Mouse (Mus musculus) liver, embryonic 15.5 days (tissue): ENCODE data around the gene Adgrl3. TPM values are rescaled to one million over a fixed set of nuclear protein-coding genes. Genes with fewer than 3 reads are reported as not detected.

Experiments used
- ATAC-seq: fragments of 200-750 bp; cut with Nextera tagmentation; 2 replicates; pipeline ENCODE4 v1.8.0; 2017; ENCODE audit warnings: moderate number of reproducible peaks, mild to moderate bottlenecking, moderate library complexity; ENCODE audit not compliant: insufficient read depth
- H3K27ac ChIP-seq: fragments of 300-500 bp; sonication (generic); replicated peaks from 2 replicates; pipeline ENCODE4 v1.5.1; 2015; ENCODE audit warnings: mild to moderate bottlenecking, inconsistent platforms
- H3K27me3 ChIP-seq: fragments of 300-500 bp; sonication (generic); 2 replicates; pipeline ENCODE4 v1.6.1; 2015; ENCODE audit warnings: mild to moderate bottlenecking, inconsistent platforms
- H3K36me3 ChIP-seq: fragments of 300-500 bp; sonication (generic); replicated peaks from 2 replicates; pipeline ENCODE4 v1.6.1; 2015; ENCODE audit warnings: moderate library complexity, mild to moderate bottlenecking, inconsistent platforms
- H3K4me1 ChIP-seq: fragments of 300-500 bp; sonication (generic); replicated peaks from 2 replicates; pipeline ENCODE4 v1.6.1; 2015; ENCODE audit warnings: inconsistent platforms
- H3K4me2 ChIP-seq: fragments of 300-500 bp; sonication (generic); 2 replicates; pipeline ENCODE4 v1.6.1; 2015; ENCODE audit warnings: moderate library complexity, mild to moderate bottlenecking, inconsistent platforms
- H3K4me3 ChIP-seq: fragments of 300-500 bp; sonication (generic); replicated peaks from 2 replicates; pipeline ENCODE4 v1.5.1; 2015; ENCODE audit warnings: mild to moderate bottlenecking, inconsistent platforms
- H3K9ac ChIP-seq: fragments of 300-500 bp; sonication (generic); 2 replicates; pipeline ENCODE4 v1.6.1; 2015; ENCODE audit warnings: moderate library complexity, mild to moderate bottlenecking, inconsistent platforms
- H3K9me3 ChIP-seq: fragments of 300-500 bp; sonication (generic); replicated peaks from 2 replicates; pipeline ENCODE4 v1.6.1; 2016; ENCODE audit warnings: inconsistent platforms
- WGBS: fragments of 180-500 bp; shearing (Covaris S2); methylation state at CpG from one replicate; pipeline ENCODE4 v1.1.7; 2015; ENCODE audit warnings: mixed read lengths; ENCODE audit not compliant: insufficient replicate concordance; 5-methylcytosine and 5-hydroxymethylcytosine counted together
- polyA plus RNA-seq: library from polyadenylated mRNA; unstranded; fragments of >200 nt; fragmentation: Nextera tagmentation; extraction: Ambion mirVana; gene quantifications from 2 replicates; pipeline ENCODE4 v1.2.1, GENCODE M21; 2015

The Adgrl3 gene
- polyA plus RNA-seq, 1 experiment from 2014 or later, result 0.84 TPM

- H3K4me3 ChIP-seq, result no peak overlapping the region
- H3K9me3 ChIP-seq, result no peaks in the 10 kb centered on the region
- no peaks in the 10 kb centered on the region for H3K4me1 ChIP-seq
- H3K9ac ChIP-seq, result no peak overlapping the region
- H3K36me3 ChIP-seq, result no peaks in the 10 kb centered on the region
- no peak overlapping the region for H3K4me2 ChIP-seq
- no peak overlapping the region for H3K27ac ChIP-seq
- H3K27me3 ChIP-seq, result no peaks in the 10 kb centered on the region
- ATAC-seq, result no peak
These were observed 23.9 kb downstream of the Adgrl3 start for GRCm38 (mm10) chr5:81043875-81044274.

GRCm38 (mm10) chr5:81046128-81046527 is 26.2 kb downstream of the Adgrl3 start:
- Histone ChIP-seq H3K4me1 (no peaks in the 10 kb centered on the region), H3K36me3 (no peaks in the 10 kb centered on the region), H3K27me3 (no peaks in the 10 kb centered on the region), H3K27ac (no peak overlapping the region), H3K9me3 (no peaks in the 10 kb centered on the region), H3K4me2 (no peak overlapping the region), H3K9ac (no peak overlapping the region), H3K4me3 (no peak overlapping the region)
- WGBS, result 54% methylated on average over 4 of the region's 4 CpGs
- ATAC-seq, result no peak

DNA sequence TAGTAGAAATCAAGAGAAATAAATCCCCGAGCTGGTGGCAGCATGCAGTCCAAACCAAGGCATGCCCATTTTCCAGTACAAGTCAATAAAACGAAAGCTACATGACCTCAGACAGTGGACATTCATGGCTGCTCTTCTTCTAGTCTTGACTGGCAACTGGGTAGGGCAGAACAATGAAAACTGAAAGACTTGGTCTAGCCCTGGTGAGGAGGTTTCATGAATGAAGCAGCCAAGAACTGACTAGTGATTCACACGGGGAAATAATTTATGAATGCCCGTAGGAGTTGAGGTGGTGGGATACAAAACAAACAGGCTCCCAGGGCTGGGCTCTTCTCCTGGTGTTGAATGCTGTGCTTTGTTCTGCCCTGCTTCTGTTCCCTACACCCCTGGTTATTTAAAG is 34.7 kb downstream of the Adgrl3 start:
- 56% methylated on average over 4 of the region's 4 CpGs for WGBS
- Histone ChIP-seq H3K9ac (no peak overlapping the region), H3K36me3 (no peaks in the 10 kb centered on the region), H3K27ac (no peak overlapping the region), H3K9me3 (no peaks in the 10 kb centered on the region), H3K4me1 (no peaks in the 10 kb centered on the region), H3K4me3 (no peak overlapping the region), H3K27me3 (no peaks in the 10 kb centered on the region), H3K4me2 (no peak overlapping the region)
- ATAC-seq, result no peak

DNA sequence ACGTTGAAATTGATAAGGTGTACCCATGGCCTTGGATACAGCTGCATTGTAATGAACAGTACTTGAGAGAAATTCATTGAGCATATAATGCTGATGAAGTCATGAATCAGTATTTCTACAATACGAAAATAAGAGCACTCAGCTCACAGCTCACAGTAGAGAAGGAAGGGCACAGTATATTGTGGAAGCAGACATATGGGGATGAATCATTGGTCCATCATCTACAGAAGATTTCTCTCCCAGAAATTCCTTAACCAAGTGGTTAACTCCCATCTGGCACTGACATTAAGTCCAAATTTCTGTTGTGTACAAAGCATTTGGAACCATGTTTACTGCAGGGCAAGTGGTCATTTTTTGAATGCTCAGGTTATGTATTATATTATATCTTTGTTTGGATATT is 35.3 kb downstream of the Adgrl3 start:
- no peak for ATAC-seq
- H3K4me2 ChIP-seq, result no peak overlapping the region
- no peaks in the 10 kb centered on the region for H3K36me3 ChIP-seq
- 63% methylated on average over 2 of the region's 2 CpGs for WGBS
- no peaks in the 10 kb centered on the region for H3K27me3 ChIP-seq
- no peak overlapping the region for H3K9ac ChIP-seq
- H3K4me3 ChIP-seq, result no peak overlapping the region
- no peaks in the 10 kb centered on the region for H3K4me1 ChIP-seq
- H3K27ac ChIP-seq, result no peak overlapping the region
- no peaks in the 10 kb centered on the region for H3K9me3 ChIP-seq

DNA sequence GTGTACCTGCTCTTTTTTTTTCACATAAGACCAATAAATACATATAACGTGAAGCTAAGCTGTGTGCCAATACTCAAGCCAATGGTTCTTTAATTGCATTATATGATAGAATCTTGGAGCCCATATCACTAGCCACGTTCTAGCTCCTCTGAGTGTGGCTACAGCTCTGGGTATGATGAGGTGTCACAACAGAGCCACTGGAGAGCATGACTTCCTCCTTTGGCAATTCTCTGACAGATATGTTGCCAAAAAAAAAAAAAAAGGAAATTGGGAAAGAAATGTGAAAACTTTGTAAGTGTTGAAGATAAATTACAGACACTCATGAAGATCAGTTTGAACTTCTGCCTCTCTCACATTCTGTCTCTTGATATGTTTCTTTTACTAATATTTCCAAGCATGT is 38.2 kb downstream of the Adgrl3 start:
- no peak; the same call in 1 of the 2 replicates for ATAC-seq
- 38% methylated on average over 2 of the region's 2 CpGs for WGBS
- Histone ChIP-seq H3K36me3 (no peaks in the 10 kb centered on the region), H3K27me3 (no peaks in the 10 kb centered on the region), H3K4me2 (no peak overlapping the region), H3K4me1 (no peaks in the 10 kb centered on the region), H3K9me3 (no peaks in the 10 kb centered on the region), H3K9ac (no peak overlapping the region), H3K4me3 (no peak overlapping the region), H3K27ac (no peak overlapping the region)

DNA sequence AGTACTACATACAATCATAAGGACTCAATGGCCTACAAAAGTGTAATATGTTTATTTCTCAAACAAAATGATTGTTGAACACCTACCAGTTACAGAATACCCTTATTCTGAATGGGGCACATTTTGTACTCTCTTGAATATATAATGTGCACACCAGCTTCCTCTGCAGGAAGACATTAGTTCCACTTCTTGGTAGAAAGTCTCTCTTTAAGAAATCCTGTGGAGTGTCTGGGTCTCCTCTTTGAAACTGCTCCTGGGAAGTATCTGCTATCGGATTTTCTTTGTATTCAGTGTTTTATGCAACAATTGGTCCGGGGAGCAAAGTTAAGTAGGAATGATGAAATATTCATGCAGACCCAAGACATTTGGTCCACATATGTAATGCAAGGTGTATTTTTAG is 41.0 kb downstream of the Adgrl3 start:
- 48% methylated on average over 2 of the region's 2 CpGs for WGBS
- H3K27ac ChIP-seq, result no peak overlapping the region
- H3K27me3 ChIP-seq, result no peaks in the 10 kb centered on the region
- H3K4me3 ChIP-seq, result no peak overlapping the region
- no peaks in the 10 kb centered on the region for H3K9me3 ChIP-seq
- H3K36me3 ChIP-seq, result no peaks in the 10 kb centered on the region
- H3K4me2 ChIP-seq, result no peak overlapping the region
- H3K4me1 ChIP-seq, result no peaks in the 10 kb centered on the region
- no peak overlapping the region for H3K9ac ChIP-seq
- ATAC-seq, result no peak

GRCm38 (mm10) chr5:81061386-81061785 is 41.4 kb downstream of the Adgrl3 start:
- H3K4me1 ChIP-seq, result no peaks in the 10 kb centered on the region
- no peak overlapping the region for H3K27ac ChIP-seq
- H3K27me3 ChIP-seq, result no peaks in the 10 kb centered on the region
- no peak overlapping the region for H3K4me2 ChIP-seq
- H3K9ac ChIP-seq, result no peak overlapping the region
- H3K4me3 ChIP-seq, result no peak overlapping the region
- no peaks in the 10 kb centered on the region for H3K9me3 ChIP-seq
- ATAC-seq, result no peak
- H3K36me3 ChIP-seq, result no peaks in the 10 kb centered on the region

GRCm38 (mm10) chr5:81064026-81064425 is 44.1 kb downstream of the Adgrl3 start:
- H3K27ac ChIP-seq, result no peak overlapping the region
- no peaks in the 10 kb centered on the region for H3K9me3 ChIP-seq
- WGBS, result 85% methylated on average over 2 of the region's 2 CpGs
- H3K4me2 ChIP-seq, result no peak overlapping the region
- H3K4me1 ChIP-seq, result no peaks in the 10 kb centered on the region
- no peak overlapping the region for H3K4me3 ChIP-seq
- no peaks in the 10 kb centered on the region for H3K27me3 ChIP-seq
- no peak for ATAC-seq
- H3K36me3 ChIP-seq, result no peaks in the 10 kb centered on the region
- H3K9ac ChIP-seq, result no peak overlapping the region

DNA sequence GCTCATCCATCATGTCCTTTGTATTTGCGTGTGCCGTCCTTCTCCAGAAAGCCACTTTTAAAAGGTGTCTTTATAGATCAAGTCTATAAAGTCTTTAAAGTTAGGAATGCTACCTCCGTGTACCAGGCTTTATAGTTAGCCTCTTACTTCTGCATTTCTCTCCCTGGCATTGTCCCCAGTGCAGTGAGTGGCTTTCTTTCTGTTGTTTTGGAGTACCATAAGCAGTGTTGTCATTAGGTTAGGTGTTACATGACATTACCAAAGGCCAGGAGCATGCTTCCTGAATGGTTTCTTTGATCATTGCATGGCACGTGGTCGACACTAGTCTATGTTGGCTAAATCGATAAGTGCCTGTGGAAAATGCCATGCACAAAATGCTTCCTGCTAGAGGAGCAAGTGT is 48.2 kb downstream of the Adgrl3 start:
- Histone ChIP-seq H3K9ac (no peak overlapping the region), H3K4me1 (no peaks in the 10 kb centered on the region), H3K36me3 (no peaks in the 10 kb centered on the region), H3K4me2 (no peak overlapping the region), H3K9me3 (no peaks in the 10 kb centered on the region), H3K27ac (no peak overlapping the region), H3K4me3 (no peak overlapping the region), H3K27me3 (no peaks in the 10 kb centered on the region)
- ATAC-seq, result no peak
- WGBS, result 62% methylated on average over 6 of the region's 6 CpGs

- Histone ChIP-seq H3K4me3 (no peak overlapping the region), H3K9ac (no peak overlapping the region), H3K27me3 (no peaks in the 10 kb centered on the region), H3K4me1 (no peaks in the 10 kb centered on the region), H3K36me3 (no peaks in the 10 kb centered on the region), H3K9me3 (no peaks in the 10 kb centered on the region), H3K27ac (no peak overlapping the region), H3K4me2 (no peak overlapping the region)
- no peak for ATAC-seq
- WGBS, result 38% methylated on average over 4 of the region's 4 CpGs
These were observed 48.9 kb downstream of the Adgrl3 start for GRCm38 (mm10) chr5:81068839-81069238.

GRCm38 (mm10) chr5:81072888-81073287 is 53.0 kb downstream of the Adgrl3 start:
- WGBS, result 44% methylated on average over 5 of the region's 5 CpGs
- no peaks in the 10 kb centered on the region for H3K4me1 ChIP-seq
- ATAC-seq, result no peak

GRCm38 (mm10) chr5:81073875-81074274 is 53.9 kb downstream of the Adgrl3 start:
- no peak for ATAC-seq
- no peak overlapping the region for H3K4me3 ChIP-seq
- no peak overlapping the region for H3K4me2 ChIP-seq
- no peaks in the 10 kb centered on the region for H3K36me3 ChIP-seq
- no peaks in the 10 kb centered on the region for H3K27me3 ChIP-seq
- H3K9ac ChIP-seq, result no peak overlapping the region
- H3K27ac ChIP-seq, result no peak overlapping the region
- no peaks in the 10 kb centered on the region for H3K4me1 ChIP-seq
- 59% methylated on average over 1 of the region's 1 CpGs for WGBS
- no peaks in the 10 kb centered on the region for H3K9me3 ChIP-seq

More at GRCm38 (mm10) chr5:81072888-81073287, 53.0 kb downstream of the Adgrl3 start:
- no peak overlapping the region for H3K9ac ChIP-seq
- no peaks in the 10 kb centered on the region for H3K27me3 ChIP-seq
- H3K4me2 ChIP-seq, result no peak overlapping the region
- no peaks in the 10 kb centered on the region for H3K9me3 ChIP-seq
- no peak overlapping the region for H3K27ac ChIP-seq
- H3K4me3 ChIP-seq, result no peak overlapping the region
- H3K36me3 ChIP-seq, result no peaks in the 10 kb centered on the region
